Mouse (Mus musculus): ENCODE measurements around the gene Slfn3.

- TF ChIP-seq CTCF (IDR thresholded peaks at IDR 0.05; ENCODE audit: low read depth) (no peak), EP300 (IDR thresholded peaks at IDR 0.05; ENCODE audit: low read depth) (no peak)
Measured at GRCm38 (mm10) chr11:83174948-83175539, 16.1 kb upstream of the Slfn3 start, which contains the start of gene Slfn4.

Data from heart, postnatal 0 days (tissue).